19 mouse cellular contexts compared by ENCODE assay signal in genomic region chr8:8219701-8220394, GRCm38 (mm10).
DNase-seq lines count a peak whose midpoint lies in the region; ATAC-seq and TF ChIP-seq lines count a peak whose summit lies in the region.
"Had no signal": no experiment of that assay in that cellular context is flagged by ENCODE, and none has a peak within 500 bp of the region (broad histone marks: within the 10 kb centered on the region; RNA-seq: fewer than 3 reads in every experiment).

No protein-coding gene starts in this region.

- no peaks in the 10 kb centered on the region for H3K9me3 ChIP-seq in hindbrain, embryonic 14.5 days (ENCODE audit: control insufficient read depth, low read length)
- no peaks in the 10 kb centered on the region for H3K9me3 ChIP-seq in midbrain, embryonic 14.5 days (ENCODE audit: control insufficient read depth, low read length)
- no peaks in the 10 kb centered on the region for H3K9me3 ChIP-seq in neural tube, embryonic 13.5 days
- no peaks in the 10 kb centered on the region for H3K9me3 ChIP-seq in intestine, postnatal 0 days (ENCODE audit: control insufficient read depth)
- H3K9me3 ChIP-seq: embryonic facial prominence, embryonic 15.5 days; G1E; liver, embryonic 12.5 days; lung, embryonic 15.5 days had no signal

- WGBS in hindbrain, embryonic 14.5 days, result 30% methylated on average over 12 of the region's 12 CpGs
- WGBS in midbrain, embryonic 14.5 days, result 18% methylated on average over 12 of the region's 12 CpGs
- WGBS in neural tube, embryonic 13.5 days, result 31% methylated on average over 12 of the region's 12 CpGs
- WGBS in intestine, postnatal 0 days, result 80% methylated on average over 12 of the region's 12 CpGs

- peaks cover 13% of the 10 kb centered on the region for H3K4me1 ChIP-seq in hindbrain, embryonic 14.5 days (replicated peaks; ENCODE audit: control insufficient read depth, insufficient read depth, low read length)
- peaks cover 6% of the 10 kb centered on the region; the same call in 1 of the 2 replicates for H3K4me1 ChIP-seq in midbrain, embryonic 14.5 days (ENCODE audit: control insufficient read depth, insufficient read depth, low read length)
- H3K4me1 ChIP-seq in neural tube, embryonic 13.5 days (replicated peaks), result peaks cover 10% of the 10 kb centered on the region
- H3K4me1 ChIP-seq in intestine, postnatal 0 days (replicated peaks; ENCODE audit: control insufficient read depth, insufficient read depth, low read length), result no peaks in the 10 kb centered on the region
- H3K4me1 ChIP-seq: embryonic facial prominence, embryonic 15.5 days; liver, embryonic 12.5 days had no signal

- H3K36me3 ChIP-seq in hindbrain, embryonic 14.5 days (replicated peaks; ENCODE audit: control insufficient read depth, insufficient read depth), result no peaks in the 10 kb centered on the region
- H3K36me3 ChIP-seq in midbrain, embryonic 14.5 days (ENCODE audit: control insufficient read depth, insufficient read depth, low read length), result no peaks in the 10 kb centered on the region
- H3K36me3 ChIP-seq in neural tube, embryonic 13.5 days, result no peaks in the 10 kb centered on the region
- H3K36me3 ChIP-seq in intestine, postnatal 0 days (ENCODE audit: control insufficient read depth, insufficient read depth), result no peaks in the 10 kb centered on the region
- H3K36me3 ChIP-seq: embryonic facial prominence, embryonic 15.5 days; G1E; liver, embryonic 12.5 days; lung, embryonic 15.5 days had no signal

- H3K9ac ChIP-seq in hindbrain, embryonic 14.5 days, result no peak overlapping the region
- H3K9ac ChIP-seq in midbrain, embryonic 14.5 days (replicated peaks; ENCODE audit: low read length), result no peak overlapping the region
- no peak overlapping the region for H3K9ac ChIP-seq in neural tube, embryonic 13.5 days
- H3K9ac ChIP-seq in intestine, postnatal 0 days (ENCODE audit: low read depth, low read length), result no peak overlapping the region
- H3K9ac ChIP-seq: embryonic facial prominence, embryonic 15.5 days; liver, embryonic 12.5 days; lung, embryonic 15.5 days had no signal

- TF ChIP-seq CTCF in intestine, postnatal 0 days (IDR thresholded peaks at IDR 0.05; ENCODE audit: low read depth), result no peak

- H3K4me3 ChIP-seq in hindbrain, embryonic 14.5 days (replicated peaks; ENCODE audit: low read length), result no peak overlapping the region
- no peak overlapping the region for H3K4me3 ChIP-seq in midbrain, embryonic 14.5 days (replicated peaks; ENCODE audit: low read depth, low read length)
- H3K4me3 ChIP-seq in neural tube, embryonic 13.5 days, result no peak overlapping the region
- H3K4me3 ChIP-seq in intestine, postnatal 0 days (ENCODE audit: low read depth, low read length), result no peak overlapping the region
- H3K4me3 ChIP-seq: embryonic facial prominence, embryonic 15.5 days; left cerebral cortex, adult 2 months; liver, embryonic 12.5 days; lung, embryonic 15.5 days had no signal

- H3K27ac ChIP-seq in hindbrain, embryonic 14.5 days, result no peak overlapping the region
- H3K27ac ChIP-seq in midbrain, embryonic 14.5 days (replicated peaks; ENCODE audit: low read depth, low read length), result no peak overlapping the region
- H3K27ac ChIP-seq in neural tube, embryonic 13.5 days (replicated peaks), result no peak overlapping the region
- H3K27ac ChIP-seq in intestine, postnatal 0 days (ENCODE audit: low read depth, low read length), result no peak overlapping the region
- H3K27ac ChIP-seq: embryonic facial prominence, embryonic 15.5 days; left cerebral cortex, adult 2 months; liver, embryonic 12.5 days; lung, embryonic 15.5 days had no signal

- H3K27me3 ChIP-seq in hindbrain, embryonic 14.5 days (ENCODE audit: control insufficient read depth, insufficient read depth, low read length), result no peaks in the 10 kb centered on the region
- no peaks in the 10 kb centered on the region for H3K27me3 ChIP-seq in midbrain, embryonic 14.5 days (ENCODE audit: control insufficient read depth, insufficient read depth, low read length)
- no peaks in the 10 kb centered on the region for H3K27me3 ChIP-seq in neural tube, embryonic 13.5 days
- H3K27me3 ChIP-seq in intestine, postnatal 0 days (replicated peaks; ENCODE audit: control insufficient read depth, insufficient read depth, low read length), result no peaks in the 10 kb centered on the region
- H3K27me3 ChIP-seq: embryonic facial prominence, embryonic 15.5 days; liver, embryonic 12.5 days; lung, embryonic 15.5 days had no signal

- H3K4me2 ChIP-seq in hindbrain, embryonic 14.5 days (replicated peaks), result peak overlapping the region; percentile 17; the same call in 1 of the 2 replicates
- H3K4me2 ChIP-seq in midbrain, embryonic 14.5 days (ENCODE audit: low read length), result peak overlapping the region; percentile 42
- H3K4me2 ChIP-seq in neural tube, embryonic 13.5 days, result peak overlapping the region; percentile 32
- H3K4me2 ChIP-seq in intestine, postnatal 0 days (replicated peaks; ENCODE audit: low read depth), result no peak overlapping the region
- H3K4me2 ChIP-seq: embryonic facial prominence, embryonic 15.5 days; liver, embryonic 12.5 days; lung, embryonic 15.5 days had no signal

- DNase-seq in embryo, embryonic 10.5 days (ENCODE audit: low spot score), result peak; percentile 34
- DNase-seq in embryo, embryonic 10 days (ENCODE audit: low spot score), result no peak
- no peak for DNase-seq in hindbrain, embryonic 14.5 days (ENCODE audit: low spot score)
- peak; percentile 51 for DNase-seq in midbrain, embryonic 14.5 days
- DNase-seq in right cerebral cortex, adult 18-20 months, result no peak
- DNase-seq in kidney, adult 11 months, result no peak
- DNase-seq: cerebellum, postnatal 25 days; gastrocnemius, postnatal 25 days; kidney, postnatal 14 days; right cerebral cortex, postnatal 25 days; thymus, postnatal 14 days had no signal

- no peak for ATAC-seq in hindbrain, embryonic 14.5 days (ENCODE audit: low FRiP score)
- 0 out of 2 replicates have a peak, but pooled peaks have one; percentile 37 for ATAC-seq in midbrain, embryonic 14.5 days (ENCODE audit: low FRiP score, low TSS enrichment)
- peak; percentile 76 for ATAC-seq in neural tube, embryonic 13.5 days (ENCODE audit: low read depth)
- no peak for ATAC-seq in intestine, postnatal 0 days
- ATAC-seq: CD4-positive, CD25-positive, alpha-beta regulatory T cell, adult 4 months; liver, embryonic 12.5 days had no signal

Comparison
In these comparisons a context has a peak if more than half of its experiments do, and no peak if none do; other contexts are left out.
1. DNase-seq: peak in embryo, embryonic 10.5 days (single experiment) and midbrain, embryonic 14.5 days (single experiment); none in embryo, embryonic 10 days (single experiment), hindbrain, embryonic 14.5 days (single experiment), right cerebral cortex, adult 18-20 months (single experiment) and kidney, adult 11 months (single experiment).
2. ATAC-seq: peak in midbrain, embryonic 14.5 days (single experiment) and neural tube, embryonic 13.5 days (single experiment); none in hindbrain, embryonic 14.5 days (single experiment) and intestine, postnatal 0 days (single experiment).